Mouse (Mus musculus): ENCODE data around the gene Gm826.

- TF ChIP-seq POLR2A (IDR thresholded peaks at IDR 0.05; ENCODE audit: borderline replicate concordance, insufficient read depth, low read length) (no peak), CTCF (IDR thresholded peaks at IDR 0.05; ENCODE audit: borderline replicate concordance, insufficient read depth, low read depth, low read length) (no peak)
These were observed 27.6 kb upstream of the Gm826 start for GRCm38 (mm10) chr2:160361442-160362121.
